Mouse (Mus musculus): ENCODE results near the gene Endod1.

Endod1 gene

GRCm38 (mm10) chr9:14314477-14314876, 66.8 kb downstream of the Endod1 start:
- DNase-seq, result no peak

- DNase-seq, result no peak
Observed at GRCm38 (mm10) chr9:14313968-14314367, 67.3 kb downstream of the Endod1 start.

GRCm38 (mm10) chr9:14307341-14307740, 74.0 kb downstream of the Endod1 start:
- no peak for DNase-seq

GRCm38 (mm10) chr9:14304262-14304968, 76.9 kb downstream of the Endod1 start:
- no peak for DNase-seq

All from thymus, postnatal 36 days (tissue).